Mouse (Mus musculus) stomach, embryonic 14.5 days (tissue): ENCODE results near the gene Rgs8. TPM values are rescaled to one million over a fixed set of nuclear protein-coding genes. Genes with fewer than 3 reads are reported as not detected.

Experiments
- ATAC-seq: fragments of 200-750 bp; cut with Nextera tagmentation; 2 replicates; pipeline ENCODE4 v1.8.0; 2017; ENCODE audit warnings: low read depth, moderate TSS enrichment; ENCODE audit not compliant: insufficient number of reproducible peaks, insufficient read depth, low FRiP score
- H3K27ac ChIP-seq: fragments of 300-500 bp; sonication (generic); 2 replicates; pipeline ENCODE4 v1.5.1; 2014; ENCODE audit warnings: mild to moderate bottlenecking, low read length, moderate library complexity, mixed read lengths
- H3K27me3 ChIP-seq: fragments of 300-500 bp; sonication (generic); 2 replicates; pipeline ENCODE4 v1.6.1; 2014; ENCODE audit warnings: low read length, control low read depth, mixed read lengths; ENCODE audit not compliant: control insufficient read depth, insufficient read depth
- H3K36me3 ChIP-seq: fragments of 300-500 bp; sonication (generic); 2 replicates; pipeline ENCODE4 v1.6.1; 2014; ENCODE audit warnings: mild to moderate bottlenecking, control low read depth, low read length, moderate library complexity, mixed read lengths; ENCODE audit not compliant: control insufficient read depth, insufficient read depth
- H3K4me1 ChIP-seq: fragments of 300-500 bp; sonication (generic); 2 replicates; pipeline ENCODE4 v1.6.1; 2014; ENCODE audit warnings: low read length, control low read depth, mixed read lengths; ENCODE audit not compliant: control insufficient read depth, insufficient read depth
- H3K4me2 ChIP-seq: fragments of 300-500 bp; sonication (generic); replicated peaks from 2 replicates; pipeline ENCODE4 v1.6.1; 2014; ENCODE audit warnings: low read depth, low read length, control low read depth
- H3K4me3 ChIP-seq: fragments of 300-500 bp; sonication (generic); 2 replicates; pipeline ENCODE4 v1.5.1; 2014; ENCODE audit warnings: low read depth, low read length, control low read depth
- H3K9ac ChIP-seq: fragments of 300-500 bp; sonication (generic); replicated peaks from 2 replicates; pipeline ENCODE4 v1.6.1; 2014; ENCODE audit warnings: low read depth, mild to moderate bottlenecking, control low read depth, low read length, moderate library complexity, mixed read lengths
- H3K9me3 ChIP-seq: fragments of 300-500 bp; sonication (generic); 2 replicates; pipeline ENCODE4 v1.6.1; 2016; ENCODE audit warnings: low read depth, low read length, control low read depth; ENCODE audit not compliant: control insufficient read depth
- WGBS: fragments of 180-500 bp; shearing (Covaris S2); extraction: QIAGEN DNeasy Blood & Tissue Kit; methylation state at CpG from one replicate; pipeline ENCODE4 v1.1.7; 2014; 5-methylcytosine and 5-hydroxymethylcytosine counted together
- polyA plus RNA-seq: library from polyadenylated mRNA; unstranded; fragments of >200 nt; fragmentation: Nextera tagmentation; extraction: Ambion mirVana; gene quantifications from 2 replicates; pipeline ENCODE4 v1.2.1, GENCODE M21; 2014

Gene Rgs8
- polyA plus RNA-seq, 1 experiment from 2014 or later: 0.41 TPM

- Histone ChIP-seq H3K9me3 (no peaks in the 10 kb centered on the region), H3K27me3 (no peaks in the 10 kb centered on the region), H3K4me1 (no peaks in the 10 kb centered on the region), H3K36me3 (no peaks in the 10 kb centered on the region), H3K4me2 (no peak overlapping the region), H3K9ac (no peak overlapping the region), H3K27ac (no peak overlapping the region), H3K4me3 (no peak overlapping the region)
- 90% methylated on average over 11 of the region's 11 CpGs for WGBS
- no peak for ATAC-seq
These were observed 43.3 kb downstream of the Rgs8 start for GRCm38 (mm10) chr1:153696093-153696492.

- H3K27ac ChIP-seq: no peak overlapping the region
- no peaks in the 10 kb centered on the region for H3K4me1 ChIP-seq
- H3K27me3 ChIP-seq: no peaks in the 10 kb centered on the region
- no peak for ATAC-seq
- WGBS: 87% methylated on average over 4 of the region's 4 CpGs
- H3K4me3 ChIP-seq: no peak overlapping the region
- H3K36me3 ChIP-seq: no peaks in the 10 kb centered on the region
- no peak overlapping the region for H3K4me2 ChIP-seq
- no peak overlapping the region for H3K9ac ChIP-seq
- H3K9me3 ChIP-seq: no peaks in the 10 kb centered on the region
These were observed 43.7 kb downstream of the Rgs8 start for GRCm38 (mm10) chr1:153696541-153696940.

- Histone ChIP-seq H3K27ac (no peak overlapping the region), H3K27me3 (no peaks in the 10 kb centered on the region), H3K4me1 (no peaks in the 10 kb centered on the region), H3K36me3 (no peaks in the 10 kb centered on the region), H3K9ac (no peak overlapping the region), H3K9me3 (no peaks in the 10 kb centered on the region), H3K4me3 (no peak overlapping the region), H3K4me2 (no peak overlapping the region)
- ATAC-seq: no peak
- WGBS: 74% methylated on average over 16 of the region's 16 CpGs
These were observed 44.9 kb downstream of the Rgs8 start for GRCm38 (mm10) chr1:153697581-153698251.

- Histone ChIP-seq H3K27ac (no peak overlapping the region), H3K9me3 (no peaks in the 10 kb centered on the region), H3K4me1 (no peaks in the 10 kb centered on the region), H3K9ac (no peak overlapping the region), H3K27me3 (no peaks in the 10 kb centered on the region), H3K4me2 (no peak overlapping the region), H3K36me3 (no peaks in the 10 kb centered on the region), H3K4me3 (no peak overlapping the region)
- ATAC-seq: no peak
- 68% methylated on average over 7 of the region's 7 CpGs for WGBS
These were observed 45.7 kb downstream of the Rgs8 start for GRCm38 (mm10) chr1:153698311-153699084.

GRCm38 (mm10) chr1:153700448-153701063 is 47.7 kb downstream of the Rgs8 start:
- H3K36me3 ChIP-seq: no peaks in the 10 kb centered on the region
- no peak overlapping the region for H3K27ac ChIP-seq
- WGBS: 78% methylated on average over 11 of the region's 11 CpGs
- no peaks in the 10 kb centered on the region for H3K27me3 ChIP-seq
- peaks cover 8% of the 10 kb centered on the region; the same call in 1 of the 2 replicates for H3K4me1 ChIP-seq
- H3K4me2 ChIP-seq: no peak overlapping the region
- no peaks in the 10 kb centered on the region for H3K9me3 ChIP-seq
- H3K4me3 ChIP-seq: no peak overlapping the region
- no peak overlapping the region for H3K9ac ChIP-seq
- no peak for ATAC-seq

GRCm38 (mm10) chr1:153701461-153701860 is 48.6 kb downstream of the Rgs8 start:
- H3K4me3 ChIP-seq: no peak overlapping the region
- no peak overlapping the region for H3K4me2 ChIP-seq
- no peaks in the 10 kb centered on the region for H3K27me3 ChIP-seq
- WGBS: 86% methylated on average over 1 of the region's 1 CpGs
- no peak overlapping the region for H3K9ac ChIP-seq
- H3K36me3 ChIP-seq: no peaks in the 10 kb centered on the region
- ATAC-seq: no peak
- peaks cover 8% of the 10 kb centered on the region; the same call in 1 of the 2 replicates for H3K4me1 ChIP-seq
- no peaks in the 10 kb centered on the region for H3K9me3 ChIP-seq
- H3K27ac ChIP-seq: no peak overlapping the region

- 81% methylated on average over 8 of the region's 8 CpGs for WGBS
- H3K4me3 ChIP-seq: no peak overlapping the region
- H3K27me3 ChIP-seq: no peaks in the 10 kb centered on the region
- no peaks in the 10 kb centered on the region for H3K36me3 ChIP-seq
- H3K4me2 ChIP-seq: no peak overlapping the region
- peaks cover 8% of the 10 kb centered on the region; the same call in 1 of the 2 replicates for H3K4me1 ChIP-seq
- no peaks in the 10 kb centered on the region for H3K9me3 ChIP-seq
- H3K9ac ChIP-seq: no peak overlapping the region
- ATAC-seq: no peak
- H3K27ac ChIP-seq: no peak overlapping the region
These were observed 49.5 kb downstream of the Rgs8 start for GRCm38 (mm10) chr1:153702166-153702852.

GRCm38 (mm10) chr1:153702853-153703410 is 50.1 kb downstream of the Rgs8 start:
- Histone ChIP-seq H3K9me3 (no peaks in the 10 kb centered on the region), H3K36me3 (no peaks in the 10 kb centered on the region), H3K27ac (no peak overlapping the region), H3K27me3 (no peaks in the 10 kb centered on the region), H3K4me2 (no peak overlapping the region), H3K4me3 (no peak overlapping the region), H3K9ac (no peak overlapping the region), H3K4me1 (peaks cover 8% of the 10 kb centered on the region; the same call in 1 of the 2 replicates)
- ATAC-seq: no peak
- WGBS: 70% methylated on average over 8 of the region's 8 CpGs
